Mouse (Mus musculus) hindbrain, embryonic 11.5 days (tissue): Measurements from ENCODE around the gene Cd47. TPM values are rescaled to one million over a fixed set of nuclear protein-coding genes. Genes with fewer than 3 reads are reported as not detected.
A peak's percentile ranks its signal among the peaks of the same experiment; 100 is the strongest.

Experiments used
- ATAC-seq: fragments of 200-750 bp; cut with Nextera tagmentation; 2 replicates; pipeline ENCODE4 v1.8.0; 2017; ENCODE audit warnings: mild to moderate bottlenecking, moderate TSS enrichment, moderate library complexity; ENCODE audit not compliant: low FRiP score
- DNase-seq: peaks from one replicate; pipeline ENCODE4 v3.0.0-alpha.2; 2015; ENCODE audit warnings: low spot score
- H3K27ac ChIP-seq: fragments of 300-500 bp; sonication (generic); 2 replicates; pipeline ENCODE4 v1.5.1; 2014; ENCODE audit warnings: mild to moderate bottlenecking, low read depth, low read length
- H3K27me3 ChIP-seq: fragments of 300-500 bp; sonication (generic); 2 replicates; pipeline ENCODE4 v1.6.1; 2014; ENCODE audit warnings: mild to moderate bottlenecking, low read length, moderate library complexity, mixed read lengths; ENCODE audit not compliant: control insufficient read depth, insufficient read depth
- H3K36me3 ChIP-seq: fragments of 300-500 bp; sonication (generic); 2 replicates; pipeline ENCODE4 v1.6.1; 2014; ENCODE audit warnings: mild to moderate bottlenecking, low read length, moderate library complexity, mixed read lengths; ENCODE audit not compliant: control insufficient read depth, insufficient read depth
- H3K4me1 ChIP-seq: fragments of 300-500 bp; sonication (generic); replicated peaks from 2 replicates; pipeline ENCODE4 v1.6.1; 2014; ENCODE audit warnings: low read length, mixed read lengths; ENCODE audit not compliant: control insufficient read depth, insufficient read depth
- H3K4me2 ChIP-seq: fragments of 300-500 bp; sonication (generic); replicated peaks from 2 replicates; pipeline ENCODE4 v1.6.1; 2014; ENCODE audit warnings: mild to moderate bottlenecking, low read depth, low read length
- H3K4me3 ChIP-seq: fragments of 300-500 bp; sonication (generic); 2 replicates; pipeline ENCODE4 v1.5.1; 2014; ENCODE audit warnings: low read depth, low read length
- H3K9ac ChIP-seq: fragments of 300-500 bp; sonication (generic); 2 replicates; pipeline ENCODE4 v1.6.1; 2014; ENCODE audit warnings: low read depth, low read length
- H3K9me3 ChIP-seq: fragments of 300-500 bp; sonication (generic); 2 replicates; pipeline ENCODE4 v1.6.1; 2016; ENCODE audit warnings: low read length; ENCODE audit not compliant: control insufficient read depth
- WGBS: fragments of 180-500 bp; shearing (Covaris S2); extraction: QIAGEN DNeasy Blood & Tissue Kit; methylation state at CpG from one replicate; pipeline ENCODE4 v1.1.7; 2014; 5-methylcytosine and 5-hydroxymethylcytosine counted together
- polyA plus RNA-seq: library from polyadenylated mRNA; unstranded; fragments of >200 nt; fragmentation: Nextera tagmentation; extraction: Ambion mirVana; gene quantifications from 2 replicates; pipeline ENCODE4 v1.2.1, GENCODE M21; 2014

The Cd47 gene
- polyA plus RNA-seq, 1 experiment from 2014 or later = 83.4 TPM

DNA sequence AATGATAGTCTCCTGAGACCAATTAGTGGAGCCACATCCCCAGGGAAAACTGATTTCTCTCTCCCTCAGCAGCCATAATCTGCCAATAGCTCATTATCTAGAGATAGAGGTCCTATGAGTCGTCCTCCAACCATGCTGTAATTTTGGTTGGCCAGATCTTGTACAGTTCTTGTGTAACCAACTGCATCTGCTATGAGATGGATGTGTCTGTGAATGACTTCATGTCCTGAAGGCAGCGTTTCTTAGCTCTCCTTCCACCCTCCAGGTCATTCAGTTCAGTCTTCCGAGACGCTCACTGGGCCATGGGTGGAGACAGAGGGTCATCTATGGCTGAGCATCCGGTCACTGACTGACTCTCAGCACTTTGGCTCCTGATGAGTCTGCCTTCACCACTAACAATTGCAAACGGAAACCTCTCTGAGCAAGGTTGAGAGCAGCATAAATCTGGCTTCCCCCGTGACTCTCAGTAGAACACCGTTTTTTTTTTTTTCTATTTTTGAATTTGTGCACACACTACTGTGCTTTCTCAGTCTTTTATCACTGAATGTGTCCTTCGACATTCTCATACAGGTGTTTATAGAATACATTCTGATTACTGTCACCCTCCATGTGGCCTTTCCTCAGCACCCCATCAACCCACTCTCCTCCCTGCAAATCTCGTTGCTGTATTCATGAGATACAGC, 104.1 kb downstream of the Cd47 start:
- H3K9ac ChIP-seq = no peak overlapping the region
- H3K4me2 ChIP-seq = no peak overlapping the region
- no peak overlapping the region for H3K27ac ChIP-seq
- H3K27me3 ChIP-seq = no peaks in the 10 kb centered on the region
- H3K36me3 ChIP-seq = no peaks in the 10 kb centered on the region
- H3K4me1 ChIP-seq = no peaks in the 10 kb centered on the region
- H3K4me3 ChIP-seq = no peak overlapping the region
- no peaks in the 10 kb centered on the region for H3K9me3 ChIP-seq
- WGBS = 89% methylated on average over 10 of the region's 10 CpGs
- ATAC-seq (no peak), DNase-seq (no peak)

DNA sequence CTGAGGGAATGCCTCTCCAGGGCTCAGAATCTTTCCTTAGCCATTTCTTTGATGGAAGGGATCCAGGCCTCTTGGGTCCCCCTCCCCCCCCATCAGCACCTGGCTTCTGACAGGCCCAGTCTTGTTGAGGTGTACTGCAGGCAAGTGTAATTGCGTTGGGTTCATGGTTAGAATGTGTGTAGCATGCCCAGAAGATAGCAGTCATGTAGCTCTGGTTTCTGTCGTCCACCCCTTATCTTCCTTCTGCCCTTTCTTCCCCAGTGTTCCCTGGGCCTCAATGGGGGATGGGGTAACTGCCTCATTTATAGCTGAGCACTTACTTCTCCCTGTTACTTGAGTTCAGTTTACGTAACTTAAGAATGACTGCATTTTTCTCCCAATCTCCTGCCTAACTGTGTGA, 104.7 kb downstream of the Cd47 start:
- WGBS = 82% methylated on average over 3 of the region's 3 CpGs
- DNase-seq (no peak), ATAC-seq (no peak)
- H3K4me3 ChIP-seq = no peak overlapping the region
- no peak overlapping the region for H3K4me2 ChIP-seq
- H3K36me3 ChIP-seq = no peaks in the 10 kb centered on the region
- no peak overlapping the region for H3K27ac ChIP-seq
- no peaks in the 10 kb centered on the region for H3K4me1 ChIP-seq
- H3K9ac ChIP-seq = no peak overlapping the region
- H3K27me3 ChIP-seq = no peaks in the 10 kb centered on the region
- no peaks in the 10 kb centered on the region for H3K9me3 ChIP-seq

DNA sequence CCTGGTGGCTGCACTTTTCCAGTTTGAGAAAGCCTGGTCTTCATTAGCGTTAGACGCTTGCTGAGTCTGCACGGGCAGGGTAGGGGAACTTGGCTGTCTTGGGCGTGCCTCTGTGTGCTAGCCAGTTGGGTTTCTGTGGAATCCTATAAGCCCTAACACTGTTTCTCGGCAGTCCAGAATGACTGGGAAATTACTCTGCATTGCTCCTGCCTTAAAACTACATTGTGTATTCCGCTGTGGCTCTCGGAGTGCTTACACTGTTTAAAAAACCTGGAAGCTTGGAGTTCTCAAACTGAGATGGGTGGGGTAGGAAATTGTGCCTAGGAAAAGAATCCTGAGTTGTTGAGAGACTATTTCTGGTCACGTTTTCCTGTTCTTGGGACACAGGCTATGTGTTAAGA, 105.3 kb downstream of the Cd47 start:
- H3K27me3 ChIP-seq = no peaks in the 10 kb centered on the region
- H3K4me2 ChIP-seq = no peak overlapping the region
- H3K9me3 ChIP-seq = no peaks in the 10 kb centered on the region
- no peaks in the 10 kb centered on the region for H3K36me3 ChIP-seq
- peak; percentile 9 for DNase-seq
- H3K9ac ChIP-seq = no peak overlapping the region
- no peak overlapping the region for H3K27ac ChIP-seq
- H3K4me1 ChIP-seq = no peaks in the 10 kb centered on the region
- no peak for ATAC-seq
- WGBS = 68% methylated on average over 8 of the region's 8 CpGs
- H3K4me3 ChIP-seq = no peak overlapping the region

DNA sequence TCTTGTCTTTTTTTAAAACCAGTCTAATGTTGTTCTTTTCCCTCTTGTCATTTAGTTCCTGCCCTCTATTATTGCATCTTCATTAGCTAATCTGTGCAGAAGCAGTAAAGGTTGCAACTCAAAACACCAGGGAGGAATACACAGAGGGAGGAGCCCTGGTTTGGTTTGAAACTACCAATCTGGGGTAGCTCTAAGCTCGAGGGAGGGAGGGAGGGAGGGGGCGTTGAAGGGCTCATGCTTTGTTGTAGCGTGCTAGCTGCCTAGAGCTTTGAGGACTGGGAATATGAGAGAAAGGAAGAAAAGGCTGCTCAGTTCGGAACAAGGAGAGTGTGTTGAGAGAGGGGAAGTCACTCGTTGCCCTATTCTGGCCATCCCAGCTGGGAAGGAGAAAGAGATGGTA, 105.7 kb downstream of the Cd47 start:
- no peak for ATAC-seq
- H3K9ac ChIP-seq = no peak overlapping the region
- WGBS = 51% methylated on average over 5 of the region's 5 CpGs
- no peaks in the 10 kb centered on the region for H3K27me3 ChIP-seq
- no peaks in the 10 kb centered on the region for H3K9me3 ChIP-seq
- no peaks in the 10 kb centered on the region for H3K36me3 ChIP-seq
- H3K4me3 ChIP-seq = no peak overlapping the region
- no peak overlapping the region for H3K4me2 ChIP-seq
- H3K27ac ChIP-seq = no peak overlapping the region
- no peaks in the 10 kb centered on the region for H3K4me1 ChIP-seq
- DNase-seq = peak; percentile 6

DNA sequence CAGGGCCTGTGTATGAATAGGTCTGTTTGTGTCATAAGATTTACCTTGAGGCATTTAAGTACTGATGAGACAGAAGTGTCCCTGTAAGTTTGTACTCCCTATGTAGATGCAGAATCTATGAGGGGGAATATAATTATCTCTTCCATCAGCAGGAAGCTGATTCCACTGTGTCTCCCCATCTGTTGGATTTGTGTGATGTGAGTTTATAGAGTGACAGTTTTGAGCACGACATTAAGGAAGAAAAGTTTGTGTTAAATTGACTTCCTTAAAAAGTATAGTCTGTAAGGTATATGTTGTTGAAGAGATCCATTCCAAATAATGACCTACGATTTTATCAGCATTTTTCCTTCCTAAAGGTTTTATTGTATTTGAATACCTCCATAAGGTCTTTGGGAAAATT, 106.6 kb downstream of the Cd47 start:
- no peak for DNase-seq
- no peaks in the 10 kb centered on the region for H3K9me3 ChIP-seq
- no peak overlapping the region for H3K27ac ChIP-seq
- no peaks in the 10 kb centered on the region for H3K36me3 ChIP-seq
- H3K4me1 ChIP-seq = no peaks in the 10 kb centered on the region
- 93% methylated on average over 2 of the region's 2 CpGs for whole genome bisulfite sequencing
- no peak for ATAC-seq
- H3K4me3 ChIP-seq = no peak overlapping the region
- no peak overlapping the region for H3K4me2 ChIP-seq
- H3K9ac ChIP-seq = no peak overlapping the region
- H3K27me3 ChIP-seq = no peaks in the 10 kb centered on the region

DNA sequence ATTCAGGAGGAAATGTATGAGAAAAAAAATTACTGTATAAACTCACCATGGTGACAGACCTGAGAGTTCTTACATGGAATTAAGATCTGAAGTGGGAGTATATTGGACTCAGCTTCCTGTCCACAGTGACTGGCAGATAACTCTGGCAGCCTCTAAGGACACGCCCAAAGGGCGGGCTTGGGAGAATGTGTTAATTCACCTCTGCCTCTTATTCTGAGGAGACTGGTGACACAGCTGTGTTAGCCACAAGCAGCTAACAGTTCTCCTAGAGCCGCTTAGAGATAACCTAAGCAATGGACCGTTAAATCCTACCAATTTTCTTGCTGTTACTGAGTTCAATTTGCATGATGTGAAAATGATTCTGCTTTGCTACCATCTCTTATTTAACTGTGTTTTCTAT, 107.0 kb downstream of the Cd47 start:
- ATAC-seq = peak; percentile 55; the same call in 1 of the 2 replicates

DNA sequence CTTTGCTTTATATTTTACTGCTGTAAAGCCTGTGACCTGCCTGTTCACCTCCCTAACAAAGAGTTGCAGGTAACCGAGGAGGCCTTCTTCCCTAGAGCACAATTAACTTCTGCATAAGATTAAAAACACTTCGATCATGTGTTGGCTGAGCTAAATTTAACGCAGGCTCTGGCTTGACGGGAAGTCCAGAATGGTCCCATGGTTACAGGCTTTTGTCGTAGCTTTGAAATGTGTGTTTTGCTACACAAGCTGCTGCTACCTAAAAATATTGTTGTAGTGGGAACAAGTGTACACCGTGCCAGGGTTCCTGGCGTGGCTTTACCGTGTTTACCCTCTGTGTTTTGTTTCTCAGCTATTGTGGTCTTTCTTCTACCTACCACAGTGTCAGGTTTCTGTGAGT, 109.2 kb downstream of the Cd47 start:
- ATAC-seq = no peak
- WGBS = 77% methylated on average over 8 of the region's 8 CpGs

More for the DNA sequence above, 107.0 kb downstream of the Cd47 start:
- 51% methylated on average over 4 of the region's 4 CpGs for WGBS
- H3K27ac ChIP-seq = no peak overlapping the region
- H3K9ac ChIP-seq = no peak overlapping the region
- peak; percentile 27 for DNase-seq
- no peaks in the 10 kb centered on the region for H3K27me3 ChIP-seq
- H3K4me3 ChIP-seq = no peak overlapping the region
- H3K9me3 ChIP-seq = no peaks in the 10 kb centered on the region
- no peaks in the 10 kb centered on the region for H3K36me3 ChIP-seq
- no peaks in the 10 kb centered on the region for H3K4me1 ChIP-seq
- no peak overlapping the region for H3K4me2 ChIP-seq

DNA sequence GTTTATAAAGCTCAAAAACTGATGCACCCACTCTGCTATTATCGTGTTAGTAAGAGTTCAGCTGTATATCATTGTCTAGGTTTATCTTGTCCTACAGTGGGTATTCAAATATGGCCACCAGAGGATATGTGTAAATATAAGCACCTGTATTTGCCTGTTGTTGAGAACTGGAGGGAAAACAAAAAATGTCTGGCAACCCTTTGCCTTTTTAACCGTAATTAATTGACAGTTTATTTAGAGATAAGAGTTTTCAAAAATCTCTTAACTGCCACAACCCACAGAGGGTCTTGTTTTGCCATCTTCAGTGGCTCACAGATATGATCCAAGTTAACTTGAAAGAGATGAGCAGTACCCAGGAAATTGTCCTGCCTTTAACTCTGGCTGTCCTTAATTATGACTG, 113.8 kb downstream of the Cd47 start:
- Histone ChIP-seq H3K36me3 (no peaks in the 10 kb centered on the region), H3K4me3 (no peak overlapping the region), H3K4me1 (no peaks in the 10 kb centered on the region), H3K27me3 (no peaks in the 10 kb centered on the region), H3K9me3 (no peaks in the 10 kb centered on the region), H3K9ac (no peak overlapping the region), H3K4me2 (no peak overlapping the region), H3K27ac (no peak overlapping the region)
- ATAC-seq (no peak), DNase-seq (no peak)
- 92% methylated on average over 2 of the region's 2 CpGs for WGBS

More for the DNA sequence above, 109.2 kb downstream of the Cd47 start:
- Histone ChIP-seq H3K4me1 (no peaks in the 10 kb centered on the region), H3K4me3 (no peak overlapping the region), H3K9me3 (no peaks in the 10 kb centered on the region), H3K27ac (no peak overlapping the region), H3K36me3 (no peaks in the 10 kb centered on the region), H3K4me2 (no peak overlapping the region), H3K27me3 (no peaks in the 10 kb centered on the region), H3K9ac (no peak overlapping the region)
- no peak for DNase-seq
